Mouse (Mus musculus): ENCODE measurements at regions not wholly inside any gene's neighbourhood (a gene's known extent, or its start where the extent isn't known, plus 50 kb on each side); places are given as distances from the start of the nearest gene placed in this dataset.

GRCm38 (mm10) chr3:39918601-39919000 is 612.5 kb upstream of the Intu start:
- in situ Hi-C loops (cut with MseI, MboI): no loop called here

GRCm38 (mm10) chr3:39925436-39925835 is 605.6 kb upstream of the Intu start:
- in situ Hi-C loops (cut with MseI, MboI): no loop called here

- in situ Hi-C loops (cut with MseI, MboI): no loop called here
Measured at GRCm38 (mm10) chr3:39928421-39928820, 602.7 kb upstream of the Intu start.

DNA sequence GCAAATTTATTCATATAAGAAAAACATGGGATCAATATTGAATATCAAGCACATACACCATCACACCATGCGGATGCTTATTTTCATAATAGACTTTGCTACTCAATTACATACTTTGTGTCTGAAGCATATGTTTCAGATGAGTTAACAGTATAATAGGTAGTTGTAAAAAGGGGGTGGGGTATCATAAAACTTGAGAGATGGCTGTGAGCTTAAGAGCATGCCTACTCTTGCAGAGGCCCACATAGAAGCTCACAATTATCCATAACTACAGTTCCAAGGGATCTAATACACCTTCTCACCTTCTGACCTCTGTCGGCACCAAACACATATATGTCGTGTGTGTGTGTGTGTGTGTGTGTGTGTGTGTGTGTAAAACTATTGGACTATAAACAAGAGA is 597.7 kb upstream of the Intu start:
- in situ Hi-C loops (cut with MseI, MboI): no loop called here

DNA sequence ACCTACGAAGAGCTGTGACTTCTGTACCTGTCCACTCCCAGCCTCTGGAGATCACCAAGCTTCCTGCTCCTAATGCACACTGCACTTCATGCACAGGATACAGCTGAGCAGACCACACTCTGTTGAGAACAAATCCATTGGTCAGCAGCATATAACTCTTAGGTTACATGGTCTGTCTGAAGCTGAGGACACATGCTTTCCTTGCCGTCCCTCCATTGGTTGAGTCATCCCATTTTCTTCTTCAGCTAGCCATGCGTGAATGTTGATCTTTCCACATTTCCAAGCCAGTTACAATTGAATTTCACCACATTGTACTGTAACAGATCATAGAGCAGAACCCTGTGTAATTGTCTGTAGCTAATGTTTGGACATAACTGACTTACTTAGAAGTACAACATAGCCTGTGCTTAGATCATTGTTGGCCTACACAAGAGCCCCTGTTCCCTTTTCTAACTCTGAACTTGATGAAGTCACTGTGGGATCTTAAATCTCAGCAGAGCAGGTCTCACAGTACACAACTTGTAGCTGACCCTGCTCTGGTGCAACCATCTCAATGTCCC is 593.3 kb upstream of the Intu start:
- in situ Hi-C loops (cut with MseI, MboI): no loop called here

DNA sequence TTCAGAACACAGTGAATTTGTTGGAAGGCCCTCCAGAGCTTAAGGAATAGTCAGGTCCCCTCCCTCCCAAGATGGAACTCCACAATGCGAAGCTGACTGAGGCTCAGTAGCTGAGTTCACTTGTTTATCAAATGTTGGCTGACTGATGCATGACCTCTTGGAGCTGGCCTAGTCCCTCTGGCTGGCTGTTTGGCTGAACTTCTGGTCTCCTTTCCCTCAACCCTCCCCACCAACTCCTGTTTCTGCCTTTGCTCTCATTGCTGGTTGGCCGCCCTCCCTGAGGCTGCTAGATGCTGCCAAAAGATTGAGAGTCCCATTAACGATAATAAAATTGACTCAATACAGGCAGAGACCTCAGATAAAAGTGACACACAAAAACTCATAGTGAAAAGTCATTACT is 586.5 kb upstream of the Intu start:
- in situ Hi-C loops (cut with MseI, MboI): no loop called here

- in situ Hi-C loops (cut with MseI, MboI): no loop called here
Measured at GRCm38 (mm10) chr3:39952103-39952502, 579.0 kb upstream of the Intu start.

GRCm38 (mm10) chr3:39952556-39952955 is 578.5 kb upstream of the Intu start:
- in situ Hi-C loops (cut with MseI, MboI): no loop called here

- in situ Hi-C loops (cut with MseI, MboI): no loop called here
Measured at GRCm38 (mm10) chr3:39961836-39962640, 569.0 kb upstream of the Intu start.

DNA sequence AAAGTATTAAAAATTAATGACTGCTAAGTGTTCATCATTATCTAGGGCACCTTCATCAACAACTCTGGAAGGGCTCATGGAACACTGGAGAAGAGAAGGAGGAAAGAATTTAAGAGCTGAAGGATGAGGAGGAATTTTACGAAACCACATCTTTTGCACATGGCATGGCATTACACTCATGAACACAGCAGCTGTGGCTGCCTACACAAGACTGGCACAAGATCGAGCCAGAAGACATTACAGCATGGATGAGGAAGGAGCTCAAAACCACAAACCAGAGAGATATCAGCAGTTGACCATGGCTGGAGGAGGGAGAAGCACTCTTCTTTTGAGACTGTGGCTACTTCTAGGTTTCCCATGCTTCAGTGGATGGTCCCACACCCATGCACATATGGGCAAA is 565.7 kb upstream of the Intu start:
- in situ Hi-C loops (cut with MseI, MboI): no loop called here

DNA sequence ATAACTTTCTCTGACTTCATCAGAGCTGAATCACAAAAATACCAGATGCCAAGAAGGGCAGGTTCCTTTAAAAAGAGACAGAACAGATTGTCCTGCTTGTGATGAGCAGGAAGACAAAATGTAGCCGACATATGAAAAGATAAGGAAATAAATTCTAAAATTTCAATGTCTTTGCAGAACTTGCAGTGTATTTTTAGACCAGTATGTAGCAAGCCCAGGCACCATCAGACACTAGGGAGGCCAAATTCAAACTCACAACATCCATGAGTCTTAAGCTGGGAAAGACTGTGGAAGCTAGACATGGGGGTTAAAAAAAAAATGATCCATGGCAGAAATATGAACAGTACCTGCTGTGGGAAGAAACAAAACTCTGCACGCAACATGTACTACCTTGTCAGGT is 564.7 kb upstream of the Intu start:
- in situ Hi-C loops (cut with MseI, MboI): no loop called here

- in situ Hi-C loops (cut with MseI, MboI): loop anchor here in 1 of 2 experiments (25.0 kb wide), 1 partner anchor 1090 kb away; the partner anchor contains the start of gene Fat4
Measured at GRCm38 (mm10) chr3:39976937-39977336, 554.1 kb upstream of the Intu start.

DNA sequence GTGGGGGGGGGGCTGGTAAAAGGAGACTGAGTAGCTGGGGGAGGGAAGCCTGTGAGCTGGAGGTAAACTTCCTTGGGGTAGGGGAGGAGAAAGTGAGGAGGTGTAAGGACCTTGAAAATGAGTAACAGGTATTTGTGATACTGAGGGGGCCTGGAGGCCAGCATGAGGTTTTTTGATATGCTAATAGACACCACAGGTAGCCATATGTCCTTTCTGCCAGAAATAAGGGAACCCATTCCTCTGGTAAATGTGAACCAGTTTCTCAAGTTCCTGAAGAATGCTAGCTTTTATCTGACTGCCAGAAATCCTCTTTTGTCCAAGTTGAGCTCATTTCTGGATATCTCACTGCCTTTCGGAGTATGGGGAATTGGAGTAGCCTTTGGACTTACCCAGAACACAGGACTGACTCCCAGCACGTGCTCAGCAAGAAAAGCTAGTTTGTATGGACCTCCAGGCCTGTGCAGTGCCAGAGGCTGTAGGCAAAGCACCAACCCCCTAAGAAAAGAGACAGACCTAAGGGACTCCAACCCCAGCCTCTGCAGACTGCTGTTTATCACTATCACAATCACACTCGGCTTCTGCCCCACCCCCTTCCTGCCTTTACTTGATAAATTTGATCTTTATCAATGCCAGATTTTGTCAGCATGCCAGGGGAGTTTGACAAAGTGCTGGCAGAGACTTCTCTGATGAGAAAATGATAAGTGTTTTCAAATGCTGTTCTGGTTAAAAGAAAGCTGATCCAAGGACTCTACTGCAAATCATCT is 552.0 kb upstream of the Intu start:
- in situ Hi-C loops (cut with MseI, MboI): loop anchor here in 1 of 2 experiments (25.0 kb wide), 1 partner anchor 1092 kb away; the partner anchor contains the start of gene Fat4

- in situ Hi-C loops (cut with MseI, MboI): loop anchor here in 1 of 2 experiments (25.0 kb wide), 1 partner anchor 1095 kb away; the partner anchor contains the start of gene Fat4
Measured at GRCm38 (mm10) chr3:39982656-39983055, 548.4 kb upstream of the Intu start.

- in situ Hi-C loops (cut with MseI, MboI): loop anchor here in 1 of 2 experiments (25.0 kb wide), 1 partner anchor 1100 kb away; the partner anchor contains the start of gene Fat4
Measured at GRCm38 (mm10) chr3:39987710-39988109, 543.4 kb upstream of the Intu start.

- in situ Hi-C loops (cut with MseI, MboI): loop anchor here in 1 of 2 experiments (25.0 kb wide), 1 partner anchor 1111 kb away; the partner anchor contains the start of gene Fat4
Measured at GRCm38 (mm10) chr3:39998628-39999027, 532.5 kb upstream of the Intu start.

GRCm38 (mm10) chr3:39999846-40000245 is 531.2 kb upstream of the Intu start:
- in situ Hi-C loops (cut with MseI, MboI): loop anchor here in 1 of 2 experiments (25.0 kb wide), 1 partner anchor 1113 kb away; the partner anchor contains the start of gene Fat4

DNA sequence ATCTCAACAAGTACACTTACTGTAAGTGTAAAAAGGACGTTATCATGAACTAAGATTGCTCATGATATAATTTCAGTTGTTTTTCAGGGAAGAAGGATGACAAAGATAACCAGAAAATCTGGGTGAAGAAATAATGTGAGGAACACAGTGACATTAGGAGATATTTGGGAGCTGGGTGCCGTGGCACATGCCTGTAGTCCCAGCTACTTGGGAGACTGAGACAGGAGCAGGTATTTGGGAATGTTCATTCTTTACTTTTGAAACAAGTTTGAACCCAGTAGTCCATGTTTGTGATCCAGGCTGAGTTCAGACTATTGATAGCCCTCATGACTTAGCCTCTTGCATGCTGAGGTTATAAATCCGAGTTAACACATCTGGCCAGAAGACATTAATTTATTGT is 528.2 kb upstream of the Intu start:
- in situ Hi-C loops (cut with MseI, MboI): no loop called here

GRCm38 (mm10) chr3:40010051-40010450 is 521.0 kb upstream of the Intu start:
- in situ Hi-C loops (cut with MseI, MboI): no loop called here

DNA sequence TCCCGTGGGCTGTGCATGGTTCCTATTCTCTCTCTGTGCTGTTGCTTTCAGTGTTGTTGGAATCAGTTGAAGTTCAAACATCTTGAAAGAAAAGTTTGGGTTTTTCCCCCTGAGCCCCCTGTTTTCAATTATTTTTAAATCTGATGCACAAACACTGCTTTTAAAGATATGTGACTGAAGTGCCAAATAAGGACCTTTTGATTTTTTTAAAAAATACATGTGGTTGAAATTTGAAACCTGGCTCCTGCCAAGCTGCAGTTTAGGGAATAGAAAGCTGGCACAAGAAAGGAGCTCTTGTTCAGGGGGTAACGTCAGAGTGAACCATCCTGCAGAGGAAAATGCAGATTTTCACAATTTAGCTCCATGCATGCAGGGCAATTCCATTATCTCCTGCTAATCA is 509.4 kb upstream of the Intu start:
- in situ Hi-C loops (cut with MseI, MboI): no loop called here

DNA sequence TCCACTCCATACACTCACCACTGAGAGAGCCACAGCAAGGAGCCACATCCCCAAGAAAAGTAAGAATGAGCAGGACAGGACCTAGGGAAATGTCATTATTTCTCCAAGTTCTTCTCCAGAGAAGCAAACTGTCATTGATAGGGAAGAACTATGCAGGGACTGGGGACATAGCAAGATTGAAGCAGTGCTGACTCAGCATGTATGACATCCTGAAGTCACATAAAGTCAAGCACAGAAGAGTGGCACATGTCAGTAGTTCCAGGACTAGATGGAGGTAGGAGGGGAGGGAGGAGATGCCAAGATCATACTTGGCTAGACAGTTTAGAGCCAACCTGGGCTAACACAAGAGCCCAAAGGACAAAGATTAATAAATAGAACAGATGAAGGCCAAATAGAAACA is 503.4 kb upstream of the Intu start:
- in situ Hi-C loops (cut with MseI, MboI): no loop called here

- in situ Hi-C loops (cut with MseI, MboI): no loop called here
Measured at GRCm38 (mm10) chr3:40036177-40036576, 494.9 kb upstream of the Intu start.
